Mouse (Mus musculus) small intestine, adult 2 months (tissue): ENCODE data around the gene Vps13d.

ENCODE experiments used
- CTCF ChIP-seq: fragments of 200-500 bp; IDR thresholded peaks from 2 replicates; pipeline ENCODE4 v1.5.1; 2012; ENCODE audit warnings: low read depth, mild to moderate bottlenecking, control low read depth, inconsistent platforms, low read length, moderate library complexity, mixed read lengths; ENCODE audit not compliant: insufficient replicate concordance, insufficient read length; ENCODE audit errors: extremely low read depth
- POLR2A ChIP-seq: fragments of 200-500 bp; IDR thresholded peaks from 2 replicates; pipeline ENCODE4 v1.6.1; 2012; ENCODE audit warnings: low read depth, mild to moderate bottlenecking, control low read depth, inconsistent platforms, low read length, moderate library complexity

DNA sequence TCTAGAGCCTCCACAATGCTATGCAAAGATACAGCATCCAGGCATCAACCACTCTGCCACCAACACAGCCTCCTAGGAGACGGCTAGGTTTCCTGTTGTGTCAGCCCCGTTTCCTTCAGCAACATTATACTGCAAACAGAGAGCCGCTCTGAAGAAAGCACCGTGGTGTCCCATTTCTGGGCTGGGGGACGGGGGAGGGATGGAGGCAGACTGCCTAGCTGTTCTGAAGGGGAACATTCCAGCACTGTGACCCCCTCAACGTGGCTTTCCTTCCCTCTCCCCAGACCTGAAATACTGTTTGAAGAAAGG lies 195.3 kb downstream of the Vps13d start:
- TF ChIP-seq CTCF (no peak), POLR2A (no peak)
